Mouse (Mus musculus) lung, adult 2 months (tissue): ENCODE results near the gene Gatm.

Experiments
- CTCF ChIP-seq: fragments of 200-500 bp; IDR thresholded peaks from 2 replicates; pipeline ENCODE4 v1.5.1; 2011; ENCODE audit warnings: mild to moderate bottlenecking, low read length, control low read depth; ENCODE audit not compliant: insufficient read depth
- POLR2A ChIP-seq: fragments of 200-500 bp; IDR thresholded peaks from 2 replicates; pipeline ENCODE4 v1.6.1; 2011; ENCODE audit warnings: low read depth, mild to moderate bottlenecking, control low read depth, low read length, borderline replicate concordance; ENCODE audit errors: extremely low read depth

DNA sequence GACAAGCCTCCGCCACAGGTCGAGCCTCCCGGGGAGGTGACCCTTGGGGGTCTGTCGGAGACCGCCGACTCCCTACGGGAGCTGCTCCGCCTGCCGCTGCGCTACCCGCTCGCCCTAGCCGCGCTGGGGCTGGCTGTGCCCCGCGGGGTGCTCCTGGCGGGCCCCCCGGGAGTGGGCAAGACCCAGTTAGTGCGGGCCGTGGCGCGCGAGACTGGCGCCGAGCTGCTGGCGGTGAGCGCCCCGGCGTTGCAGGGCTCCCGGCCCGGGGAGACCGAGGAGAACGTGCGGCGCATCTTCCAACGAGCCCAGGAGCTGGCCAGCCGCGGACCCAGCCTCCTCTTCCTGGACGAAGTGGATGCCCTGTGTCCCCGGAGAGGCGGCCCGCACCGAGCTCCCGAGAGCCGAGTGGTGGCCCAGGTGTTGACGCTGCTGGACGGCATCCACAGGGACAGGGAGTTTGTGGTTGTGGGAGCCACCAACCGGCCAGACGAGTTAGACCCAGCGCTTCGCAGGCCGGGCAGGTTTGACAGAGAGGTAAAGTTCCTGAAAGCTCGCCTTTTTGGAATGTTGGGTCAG, 20.2 kb upstream of the Gatm start:
- TF ChIP-seq CTCF (no peak), POLR2A (no peak)
